In the genomic region with DNA sequence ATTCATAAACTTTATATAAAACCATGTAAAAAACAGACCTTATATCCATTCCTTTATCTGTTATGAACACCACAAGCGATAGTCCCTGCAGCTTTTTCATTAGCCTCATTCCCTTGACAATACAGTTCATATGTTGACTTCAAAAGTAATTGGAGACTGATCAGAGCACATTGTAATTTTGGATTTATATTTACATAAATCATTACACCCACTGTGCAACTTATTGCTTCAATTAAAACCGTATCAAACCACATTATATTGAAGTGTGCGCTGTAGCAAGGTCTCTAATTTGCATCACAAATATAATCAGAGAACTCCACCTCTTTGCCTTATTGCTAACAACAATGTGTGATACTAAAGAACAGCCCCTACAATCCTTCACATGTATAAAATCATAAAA, we compare ENCODE assay signal across 13 mouse cellular contexts.
"Had no signal": no experiment of that assay in that cellular context is flagged by ENCODE, and none has a peak within 500 bp of the region (broad histone marks: within the 10 kb centered on the region; RNA-seq: fewer than 3 reads in every experiment).

No protein-coding gene starts in this region.

- H3K9me3 ChIP-seq: intestine, embryonic 15.5 days; limb, embryonic 10.5 days; liver, embryonic 15.5 days had no signal

- H3K4me2 ChIP-seq: intestine, embryonic 15.5 days; liver, embryonic 11.5 days; liver, embryonic 15.5 days had no signal

- H3K4me3 ChIP-seq: intestine, embryonic 15.5 days; layer of hippocampus, adult 2 months; limb, embryonic 10.5 days; liver, embryonic 15.5 days had no signal

- H3K4me1 ChIP-seq: intestine, embryonic 15.5 days; limb, embryonic 10.5 days; liver, embryonic 15.5 days had no signal

- H3K36me3 ChIP-seq: intestine, embryonic 15.5 days; limb, embryonic 10.5 days; liver, embryonic 15.5 days had no signal

- DNase-seq: kidney, adult 18-20 months; kidney, postnatal 10 days; kidney, postnatal 4 days; lung, adult 2 months; lung, postnatal 36 days; thymus, postnatal 14 days had no signal

- H3K27me3 ChIP-seq: intestine, embryonic 15.5 days; liver, embryonic 15.5 days had no signal

- H3K9ac ChIP-seq: intestine, embryonic 15.5 days; liver, embryonic 15.5 days had no signal

- ATAC-seq: intestine, embryonic 15.5 days; lung, postnatal 0 days had no signal

- H3K27ac ChIP-seq: intestine, embryonic 15.5 days; layer of hippocampus, adult 2 months; limb, embryonic 10.5 days; liver, embryonic 15.5 days; stomach, postnatal 0 days had no signal
